Mouse (Mus musculus): ENCODE data around the gene Cog7.

DNA sequence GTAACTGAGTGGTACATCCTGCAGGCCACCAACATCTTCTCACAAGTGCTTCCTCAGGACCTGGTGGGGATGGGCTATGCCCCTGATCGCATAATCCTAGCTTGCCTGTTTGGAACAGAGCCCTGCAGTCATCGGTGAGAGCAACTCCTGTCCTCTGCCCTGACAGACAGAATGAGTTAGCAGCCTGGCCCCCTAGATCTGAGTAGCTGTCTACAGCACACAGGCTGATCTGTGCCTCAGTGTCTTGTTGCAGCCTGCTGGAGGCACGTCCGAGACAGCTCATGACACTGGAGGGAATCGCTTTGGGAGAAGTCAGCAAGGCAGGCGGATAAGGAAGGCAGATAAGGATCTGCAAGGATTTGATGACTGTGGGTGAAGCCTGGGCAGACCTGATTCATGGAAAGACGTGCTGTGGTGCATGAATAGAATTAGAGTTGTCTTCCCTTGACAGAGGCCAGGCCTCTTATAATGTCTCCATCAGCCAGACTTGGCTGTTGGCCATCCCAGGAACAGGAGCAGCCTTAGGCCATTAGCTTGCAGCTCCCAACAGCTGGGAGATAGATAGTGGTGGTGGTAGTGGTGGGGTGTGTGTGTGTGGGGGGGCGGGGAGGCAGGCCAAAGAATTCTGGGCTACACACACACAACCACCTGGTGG is 78.6 kb downstream of the Cog7 start:
- TF ChIP-seq CTCF (conservative IDR thresholded peaks at IDR 0.05; ENCODE audit: low read length) (no peak), POU5F1 (IDR thresholded peaks at IDR 0.05; ENCODE audit: borderline replicate concordance, low read length) (no peak), NANOG (IDR thresholded peaks at IDR 0.05; ENCODE audit: borderline replicate concordance, low read length) (no peak)

Data from E14TG2a.4 (cell line).